Mouse (Mus musculus): ENCODE measurements around the gene Stab1. TPM values are rescaled to one million over a fixed set of nuclear protein-coding genes. Genes with fewer than 3 reads are reported as not detected.
A peak's percentile ranks its signal among the peaks of the same experiment; 100 is the strongest.

Stab1 gene
- polyA plus RNA-seq, 1 experiment from 2014 or later = 13.0 TPM

DNA sequence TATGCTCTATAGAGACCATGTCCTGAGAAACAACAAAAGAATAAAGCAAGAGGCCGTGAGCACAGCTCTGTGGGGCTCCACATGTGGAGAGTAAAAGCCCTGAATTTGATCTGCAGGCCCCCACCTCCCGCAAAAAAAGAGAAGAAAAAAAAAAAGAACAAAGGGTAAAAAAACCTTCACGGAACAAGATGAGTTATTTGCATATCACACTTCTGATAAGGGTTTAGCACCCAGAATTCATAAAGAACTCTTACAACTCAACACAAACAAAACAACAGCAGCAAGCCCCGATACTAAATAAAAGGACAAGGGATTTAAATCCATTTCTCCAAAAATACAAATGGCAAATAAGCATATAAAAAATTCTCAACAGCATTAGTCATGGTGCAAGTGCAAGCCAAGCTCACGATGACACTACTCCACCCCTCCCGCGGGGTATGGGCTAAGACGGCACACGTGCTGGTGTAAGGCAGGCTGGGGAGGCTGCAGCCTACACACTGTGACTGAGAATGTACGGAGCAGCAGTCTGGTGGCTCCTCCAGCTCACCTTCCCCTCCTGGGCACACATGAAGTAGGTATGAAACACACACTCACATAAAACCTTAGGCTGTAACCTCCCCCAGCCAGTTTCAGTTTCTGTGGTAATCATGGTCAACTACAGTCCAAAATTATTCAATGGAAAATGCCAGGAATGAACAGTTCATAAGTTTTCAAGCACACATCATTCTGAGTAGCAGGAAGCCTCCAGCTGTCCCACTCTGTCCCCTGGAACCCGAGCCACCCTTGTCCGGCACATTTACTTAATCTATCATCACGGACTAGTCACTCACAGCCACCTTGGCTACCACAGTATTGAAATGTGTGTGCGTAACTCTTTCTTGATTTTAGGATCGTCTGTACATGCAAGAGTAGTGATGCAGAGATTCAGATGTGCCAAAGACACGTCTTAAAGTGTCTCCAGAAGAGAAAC, 29.4 kb upstream of the Stab1 start:
- peaks cover 12% of the 10 kb centered on the region for H3K4me1 ChIP-seq (replicated peaks; ENCODE audit: control insufficient read depth, insufficient read depth, low read length)
- H3K36me3 ChIP-seq (ENCODE audit: control insufficient read depth, insufficient read depth) = peaks cover 25% of the 10 kb centered on the region
- ATAC-seq = no peak
- no peak overlapping the region for H3K4me3 ChIP-seq (replicated peaks; ENCODE audit: low read length)
- no peaks in the 10 kb centered on the region for H3K9me3 ChIP-seq (ENCODE audit: control insufficient read depth, low read length)
- no peak overlapping the region for H3K4me2 ChIP-seq (ENCODE audit: low read length)
- 66% methylated on average over 16 of the region's 16 CpGs for WGBS
- no peak overlapping the region for H3K27ac ChIP-seq (ENCODE audit: low read length)
- no peak overlapping the region for H3K9ac ChIP-seq (replicated peaks; ENCODE audit: low read depth, low read length)
- H3K27me3 ChIP-seq (replicated peaks; ENCODE audit: control insufficient read depth, insufficient read depth, low read length) = no peaks in the 10 kb centered on the region

DNA sequence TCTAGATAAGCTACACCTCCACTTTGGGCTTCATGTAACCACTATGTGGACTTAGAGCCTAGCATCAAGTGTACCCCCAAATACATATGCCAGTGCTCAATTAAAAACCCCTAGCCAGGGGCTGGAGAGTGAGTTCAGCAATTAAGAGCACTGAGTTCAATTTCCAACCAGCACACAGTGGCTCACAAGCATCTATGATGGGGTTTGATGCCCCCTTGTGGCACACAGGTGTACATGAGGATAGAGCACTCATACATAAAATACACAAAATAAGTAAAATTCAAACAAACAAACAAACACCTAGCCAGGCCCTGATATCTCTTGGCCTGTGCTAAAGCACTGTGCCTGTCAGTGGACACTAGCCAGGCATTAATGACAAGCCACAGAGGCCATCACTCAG, 27.5 kb upstream of the Stab1 start:
- Histone ChIP-seq H3K27ac (ENCODE audit: low read length) (no peak overlapping the region), H3K27me3 (replicated peaks; ENCODE audit: control insufficient read depth, insufficient read depth, low read length) (no peaks in the 10 kb centered on the region), H3K9me3 (ENCODE audit: control insufficient read depth, low read length) (no peaks in the 10 kb centered on the region), H3K36me3 (ENCODE audit: control insufficient read depth, insufficient read depth) (peaks cover 17% of the 10 kb centered on the region), H3K4me3 (replicated peaks; ENCODE audit: low read length) (no peak overlapping the region), H3K4me1 (replicated peaks; ENCODE audit: control insufficient read depth, insufficient read depth, low read length) (peaks cover 12% of the 10 kb centered on the region), H3K4me2 (ENCODE audit: low read length) (no peak overlapping the region), H3K9ac (replicated peaks; ENCODE audit: low read depth, low read length) (no peak overlapping the region)
- ATAC-seq = no peak

DNA sequence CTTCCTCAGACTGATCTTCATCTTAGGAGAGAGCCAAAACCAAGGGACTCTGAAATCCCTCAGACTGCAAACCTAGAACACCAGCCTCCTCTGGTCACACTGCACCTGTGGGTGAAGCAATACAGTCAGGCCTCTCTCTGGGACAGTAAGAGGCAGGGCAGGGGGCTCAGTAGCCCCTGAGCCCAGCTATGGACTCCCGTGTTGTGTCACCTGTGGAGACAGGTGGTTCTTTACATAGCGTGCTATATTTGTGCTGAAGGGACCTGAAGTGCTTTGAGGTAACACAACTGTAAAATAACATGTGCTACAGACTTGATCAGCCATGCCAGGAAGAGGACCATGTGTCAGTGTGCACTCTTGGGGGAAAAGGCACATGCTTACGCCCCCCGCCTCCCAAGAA, 27.1 kb upstream of the Stab1 start:
- no peak for ATAC-seq
- no peak overlapping the region for H3K4me2 ChIP-seq (ENCODE audit: low read length)
- H3K36me3 ChIP-seq (ENCODE audit: control insufficient read depth, insufficient read depth) = peaks cover 20% of the 10 kb centered on the region
- H3K4me1 ChIP-seq (replicated peaks; ENCODE audit: control insufficient read depth, insufficient read depth, low read length) = peaks cover 12% of the 10 kb centered on the region
- no peaks in the 10 kb centered on the region for H3K9me3 ChIP-seq (ENCODE audit: control insufficient read depth, low read length)
- no peak overlapping the region for H3K27ac ChIP-seq (ENCODE audit: low read length)
- 97% methylated on average over 4 of the region's 4 CpGs for WGBS
- H3K9ac ChIP-seq (replicated peaks; ENCODE audit: low read depth, low read length) = no peak overlapping the region
- no peak overlapping the region for H3K4me3 ChIP-seq (replicated peaks; ENCODE audit: low read length)
- no peaks in the 10 kb centered on the region for H3K27me3 ChIP-seq (replicated peaks; ENCODE audit: control insufficient read depth, insufficient read depth, low read length)

DNA sequence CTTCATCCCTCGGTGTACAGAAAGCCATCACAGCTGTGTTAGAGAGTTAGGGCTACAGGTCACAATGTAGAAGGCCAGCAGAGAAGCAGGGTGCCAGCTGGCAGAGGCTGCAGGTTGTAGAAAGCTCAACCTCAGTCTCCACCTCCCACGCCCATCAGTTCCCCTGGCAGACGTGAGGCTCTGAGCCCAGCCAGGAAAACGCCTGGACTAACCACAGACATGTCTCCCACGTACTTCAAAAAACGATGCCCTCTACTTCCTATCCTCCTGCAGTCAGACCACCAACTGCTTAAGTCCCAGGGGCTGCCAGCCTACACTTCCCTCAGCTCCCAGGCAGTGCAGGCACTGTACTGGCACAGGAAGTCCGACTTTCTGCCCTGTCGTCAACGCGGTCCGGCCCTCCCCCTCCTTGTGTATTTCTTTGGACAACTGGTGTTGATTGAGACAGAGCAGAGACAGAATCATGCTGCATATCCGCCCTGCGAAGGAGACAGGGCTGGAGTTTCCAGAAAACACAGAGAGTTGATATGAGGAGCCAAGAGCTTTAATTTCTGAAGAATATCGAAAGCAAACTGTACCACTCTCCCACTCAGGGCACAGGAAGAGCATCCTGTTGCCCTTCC, 26.6 kb upstream of the Stab1 start:
- no peak for ATAC-seq
- H3K27ac ChIP-seq (ENCODE audit: low read length) = no peak overlapping the region
- H3K4me3 ChIP-seq (replicated peaks; ENCODE audit: low read length) = no peak overlapping the region
- H3K36me3 ChIP-seq (ENCODE audit: control insufficient read depth, insufficient read depth) = peaks cover 21% of the 10 kb centered on the region
- no peak overlapping the region for H3K9ac ChIP-seq (replicated peaks; ENCODE audit: low read depth, low read length)
- H3K27me3 ChIP-seq (replicated peaks; ENCODE audit: control insufficient read depth, insufficient read depth, low read length) = no peaks in the 10 kb centered on the region
- H3K4me1 ChIP-seq (replicated peaks; ENCODE audit: control insufficient read depth, insufficient read depth, low read length) = peaks cover 12% of the 10 kb centered on the region
- no peak overlapping the region for H3K4me2 ChIP-seq (ENCODE audit: low read length)
- H3K9me3 ChIP-seq (ENCODE audit: control insufficient read depth, low read length) = no peaks in the 10 kb centered on the region
- 71% methylated on average over 14 of the region's 14 CpGs for WGBS

DNA sequence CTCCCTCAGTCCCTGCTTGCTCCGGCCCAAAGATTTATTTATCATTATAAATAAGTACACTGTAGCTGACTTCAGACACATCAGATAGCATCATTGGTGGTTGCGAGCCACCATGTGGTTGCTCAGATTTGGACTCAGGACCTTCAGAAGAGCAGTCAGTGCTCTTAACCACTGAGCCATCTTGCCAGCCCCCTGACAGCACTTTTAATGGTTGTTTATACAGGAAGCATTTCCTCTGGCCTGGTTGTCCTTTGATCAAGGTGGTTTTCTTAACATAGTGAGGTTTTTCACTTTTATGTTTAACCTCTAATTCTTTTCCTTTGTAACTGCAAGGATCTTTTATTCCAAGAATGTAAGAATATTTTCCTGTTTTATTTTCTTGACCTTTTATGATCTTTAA, 26.0 kb upstream of the Stab1 start:
- Histone ChIP-seq H3K27me3 (replicated peaks; ENCODE audit: control insufficient read depth, insufficient read depth, low read length) (no peaks in the 10 kb centered on the region), H3K9ac (replicated peaks; ENCODE audit: low read depth, low read length) (no peak overlapping the region), H3K36me3 (ENCODE audit: control insufficient read depth, insufficient read depth) (peaks cover 19% of the 10 kb centered on the region), H3K4me1 (replicated peaks; ENCODE audit: control insufficient read depth, insufficient read depth, low read length) (peaks cover 12% of the 10 kb centered on the region), H3K9me3 (ENCODE audit: control insufficient read depth, low read length) (no peaks in the 10 kb centered on the region), H3K27ac (ENCODE audit: low read length) (no peak overlapping the region), H3K4me2 (ENCODE audit: low read length) (no peak overlapping the region), H3K4me3 (replicated peaks; ENCODE audit: low read length) (no peak overlapping the region)
- no peak for ATAC-seq
- WGBS = 85% methylated on average over 2 of the region's 2 CpGs

DNA sequence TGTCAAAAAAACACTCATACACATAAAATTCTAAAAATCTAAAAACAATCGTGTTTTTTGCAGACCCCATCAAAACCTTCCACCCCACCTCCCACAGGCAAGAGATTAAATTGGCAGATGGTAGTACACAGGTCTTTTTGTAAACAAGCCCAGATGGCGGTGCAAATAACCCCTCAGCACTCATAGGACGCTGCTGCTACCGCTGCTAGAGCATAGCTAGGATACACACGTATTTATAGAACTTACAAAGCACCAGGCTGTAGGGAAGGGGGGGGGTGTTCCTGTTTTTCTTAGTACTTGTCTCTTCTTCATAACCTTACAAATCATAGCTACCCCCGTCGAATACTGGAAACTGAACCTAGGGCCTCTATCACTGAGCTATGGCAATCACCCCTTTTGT, 25.4 kb upstream of the Stab1 start:
- Histone ChIP-seq H3K4me1 (replicated peaks; ENCODE audit: control insufficient read depth, insufficient read depth, low read length) (peaks cover 12% of the 10 kb centered on the region), H3K9me3 (ENCODE audit: control insufficient read depth, low read length) (no peaks in the 10 kb centered on the region), H3K4me2 (ENCODE audit: low read length) (no peak overlapping the region), H3K4me3 (replicated peaks; ENCODE audit: low read length) (no peak overlapping the region), H3K36me3 (ENCODE audit: control insufficient read depth, insufficient read depth) (peaks cover 23% of the 10 kb centered on the region), H3K27me3 (replicated peaks; ENCODE audit: control insufficient read depth, insufficient read depth, low read length) (no peaks in the 10 kb centered on the region), H3K27ac (ENCODE audit: low read length) (no peak overlapping the region), H3K9ac (replicated peaks; ENCODE audit: low read depth, low read length) (no peak overlapping the region)
- WGBS = 58% methylated on average over 7 of the region's 7 CpGs
- peak; percentile 39 for ATAC-seq

DNA sequence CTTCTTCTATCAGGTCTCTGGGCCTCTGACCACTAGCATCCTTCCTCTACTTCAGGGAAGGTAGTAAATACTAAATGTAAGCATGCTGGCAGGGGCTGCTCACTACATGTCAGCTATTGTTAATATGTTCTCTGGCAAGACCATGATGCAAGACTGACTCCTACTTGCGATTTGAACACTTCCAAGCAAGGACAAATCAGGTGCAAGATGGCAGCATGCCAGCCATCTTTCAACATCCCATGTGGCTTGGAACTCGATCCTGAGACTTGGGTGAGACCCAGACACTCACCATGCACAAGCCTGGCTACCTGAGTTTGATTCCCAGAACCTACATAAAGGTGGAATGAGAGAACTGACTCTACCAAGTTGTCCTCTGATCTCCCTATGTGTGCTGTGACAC, 23.5 kb upstream of the Stab1 start:
- Histone ChIP-seq H3K4me1 (replicated peaks; ENCODE audit: control insufficient read depth, insufficient read depth, low read length) (peaks cover 6% of the 10 kb centered on the region; the same call in 1 of the 2 replicates), H3K36me3 (ENCODE audit: control insufficient read depth, insufficient read depth) (peaks cover 36% of the 10 kb centered on the region), H3K9me3 (ENCODE audit: control insufficient read depth, low read length) (no peaks in the 10 kb centered on the region), H3K4me3 (replicated peaks; ENCODE audit: low read length) (no peak overlapping the region), H3K27ac (ENCODE audit: low read length) (no peak overlapping the region), H3K27me3 (replicated peaks; ENCODE audit: control insufficient read depth, insufficient read depth, low read length) (no peaks in the 10 kb centered on the region), H3K9ac (replicated peaks; ENCODE audit: low read depth, low read length) (no peak overlapping the region), H3K4me2 (ENCODE audit: low read length) (no peak overlapping the region)
- ATAC-seq = no peak
- WGBS = 60% methylated on average over 2 of the region's 2 CpGs

DNA sequence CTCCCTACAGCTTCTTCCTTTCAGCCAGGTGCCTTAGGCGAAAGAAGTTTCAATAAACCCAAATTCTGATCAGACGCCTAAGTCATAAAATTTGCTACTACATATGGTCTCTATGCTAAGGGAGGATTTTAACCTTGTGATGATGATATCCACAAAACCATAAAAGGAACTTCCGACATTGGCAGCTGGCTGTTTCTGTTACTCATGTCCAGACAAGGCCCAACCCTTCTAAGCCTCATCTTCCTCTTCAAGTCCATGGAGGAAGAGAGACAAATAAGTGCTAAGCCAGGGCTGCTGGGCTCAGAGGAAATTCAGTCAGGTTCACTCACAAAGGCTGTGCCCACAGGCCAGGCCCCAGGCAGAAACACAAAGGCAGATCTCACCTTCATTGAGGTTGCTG, 20.9 kb upstream of the Stab1 start:
- WGBS = 91% methylated on average over 3 of the region's 3 CpGs
- peaks cover 6% of the 10 kb centered on the region; the same call in 1 of the 2 replicates for H3K4me1 ChIP-seq (replicated peaks; ENCODE audit: control insufficient read depth, insufficient read depth, low read length)
- no peaks in the 10 kb centered on the region for H3K9me3 ChIP-seq (ENCODE audit: control insufficient read depth, low read length)
- peaks cover 58% of the 10 kb centered on the region for H3K36me3 ChIP-seq (ENCODE audit: control insufficient read depth, insufficient read depth)
- H3K4me2 ChIP-seq (ENCODE audit: low read length) = no peak overlapping the region
- no peak overlapping the region for H3K9ac ChIP-seq (replicated peaks; ENCODE audit: low read depth, low read length)
- H3K27me3 ChIP-seq (replicated peaks; ENCODE audit: control insufficient read depth, insufficient read depth, low read length) = no peaks in the 10 kb centered on the region
- no peak for ATAC-seq
- H3K4me3 ChIP-seq (replicated peaks; ENCODE audit: low read length) = no peak overlapping the region
- H3K27ac ChIP-seq (ENCODE audit: low read length) = no peak overlapping the region

DNA sequence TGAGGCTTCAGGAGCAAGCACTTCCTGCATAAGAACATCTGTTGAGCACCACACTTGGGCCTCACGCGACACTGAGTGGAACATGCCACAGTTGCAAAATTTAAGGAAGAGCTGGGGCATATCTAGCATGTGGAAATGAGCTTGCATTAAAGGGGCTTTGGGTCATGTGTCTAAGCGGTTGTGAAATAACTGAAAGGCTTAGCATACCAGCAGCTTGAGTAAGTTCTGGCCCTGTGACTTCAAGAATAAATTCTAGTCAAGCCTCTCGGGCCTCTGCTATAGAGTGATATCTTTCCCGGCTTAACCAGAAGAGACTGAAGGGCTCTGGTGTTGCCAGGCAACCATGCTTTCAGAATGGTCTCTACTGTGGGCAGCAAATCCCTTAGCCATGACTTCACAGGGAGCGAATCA, 20.3 kb upstream of the Stab1 start:
- no peak for ATAC-seq
- WGBS = 60% methylated on average over 6 of the region's 6 CpGs
- Histone ChIP-seq H3K4me3 (replicated peaks; ENCODE audit: low read length) (no peak overlapping the region), H3K4me1 (replicated peaks; ENCODE audit: control insufficient read depth, insufficient read depth, low read length) (peaks cover 3% of the 10 kb centered on the region; the same call in 1 of the 2 replicates), H3K9ac (replicated peaks; ENCODE audit: low read depth, low read length) (no peak overlapping the region), H3K9me3 (ENCODE audit: control insufficient read depth, low read length) (no peaks in the 10 kb centered on the region), H3K27ac (ENCODE audit: low read length) (no peak overlapping the region), H3K4me2 (ENCODE audit: low read length) (no peak overlapping the region), H3K36me3 (ENCODE audit: control insufficient read depth, insufficient read depth) (peaks cover 63% of the 10 kb centered on the region), H3K27me3 (replicated peaks; ENCODE audit: control insufficient read depth, insufficient read depth, low read length) (no peaks in the 10 kb centered on the region)
